Mouse (Mus musculus): ENCODE measurements around the gene Ephb4. TPM values are rescaled to one million over a fixed set of nuclear protein-coding genes. Genes with fewer than 3 reads are reported as not detected.
A peak's percentile ranks its signal among the peaks of the same experiment; 100 is the strongest.

The Ephb4 gene
- total RNA-seq, 1 experiment from 2014 or later, result 65.1 TPM

GRCm38 (mm10) chr5:137334317-137334716 lies 15.6 kb upstream of the Ephb4 start:
- no peak for DNase-seq

GRCm38 (mm10) chr5:137335066-137335465 lies 14.8 kb upstream of the Ephb4 start:
- no peak for DNase-seq

- no peak for DNase-seq
These were observed 12.7 kb upstream of the Ephb4 start for GRCm38 (mm10) chr5:137337190-137337589.

GRCm38 (mm10) chr5:137338256-137338655 lies 11.7 kb upstream of the Ephb4 start:
- peak; percentile 96 for DNase-seq

- peak; percentile 69 for DNase-seq
These were observed 11.1 kb upstream of the Ephb4 start for GRCm38 (mm10) chr5:137338663-137339289.

GRCm38 (mm10) chr5:137339290-137339979 lies 10.5 kb upstream of the Ephb4 start:
- DNase-seq, result peak; percentile 61

GRCm38 (mm10) chr5:137340222-137340621 lies 9.7 kb upstream of the Ephb4 start:
- no peak for DNase-seq

- DNase-seq, result no peak
These were observed 7.4 kb upstream of the Ephb4 start for GRCm38 (mm10) chr5:137342407-137343012.

- no peak for DNase-seq
These were observed 6.5 kb upstream of the Ephb4 start for GRCm38 (mm10) chr5:137343412-137343811.

- DNase-seq, result no peak
These were observed 6.0 kb upstream of the Ephb4 start for GRCm38 (mm10) chr5:137343869-137344268.

- DNase-seq, result peak; percentile 28
These were observed 4.1 kb upstream of the Ephb4 start for GRCm38 (mm10) chr5:137345821-137346220.

GRCm38 (mm10) chr5:137346388-137346787 lies 3.5 kb upstream of the Ephb4 start:
- DNase-seq, result no peak

- DNase-seq, result no peak
These were observed 2.9 kb upstream of the Ephb4 start for GRCm38 (mm10) chr5:137346983-137347382.

GRCm38 (mm10) chr5:137347856-137348255 lies 2.1 kb upstream of the Ephb4 start:
- DNase-seq, result no peak

GRCm38 (mm10) chr5:137348482-137349383 lies 1.2 kb upstream of the Ephb4 start:
- DNase-seq, result peak; percentile 84

- no peak for DNase-seq
These were observed 522 bp downstream of the Ephb4 start for GRCm38 (mm10) chr5:137350205-137351057.

- no peak for DNase-seq
These were observed 1.1 kb downstream of the Ephb4 start for GRCm38 (mm10) chr5:137351058-137351380.

GRCm38 (mm10) chr5:137351394-137351793 lies 1.5 kb downstream of the Ephb4 start:
- DNase-seq, result no peak

- peak; percentile 68 for DNase-seq
These were observed 2.4 kb downstream of the Ephb4 start for GRCm38 (mm10) chr5:137352011-137352975.

- DNase-seq, result no peak
These were observed 4.2 kb downstream of the Ephb4 start for GRCm38 (mm10) chr5:137354091-137354490.
